9 mouse cellular contexts compared by ENCODE assay signal in the genomic region with DNA sequence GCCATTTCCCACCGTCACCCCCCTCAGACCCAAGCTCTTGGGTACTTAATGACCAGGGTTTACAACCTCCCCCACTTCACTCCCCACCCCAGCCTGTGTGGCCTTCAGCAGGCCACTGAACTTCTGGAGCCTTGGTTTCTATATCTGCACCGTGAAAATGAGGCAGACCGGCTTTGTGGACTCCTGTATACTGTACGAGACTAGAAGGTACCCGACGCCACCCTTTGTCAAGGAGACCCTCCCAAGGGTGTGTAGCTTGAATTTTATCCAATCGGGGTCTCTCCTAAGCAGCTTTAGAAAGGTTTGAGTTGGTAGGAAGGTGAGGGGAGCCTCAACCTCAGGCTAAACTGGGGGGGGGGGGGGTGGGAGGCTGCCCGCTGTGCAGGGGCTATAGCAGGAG. TPM values are rescaled to one million over a fixed set of nuclear protein-coding genes. Genes with fewer than 3 reads are reported as not detected.
A peak's percentile ranks its signal among the peaks of the same experiment; 100 is the strongest.
DNase-seq lines count a peak whose midpoint lies in the region; ATAC-seq and TF ChIP-seq lines count a peak whose summit lies in the region.
"Had no signal": no experiment of that assay in that cellular context is flagged by ENCODE, and none has a peak within 500 bp of the region (broad histone marks: within the 10 kb centered on the region; RNA-seq: fewer than 3 reads in every experiment).

No protein-coding gene starts in this region.

- H3K36me3 ChIP-seq in heart, postnatal 0 days (replicated peaks; ENCODE audit: control insufficient read depth, insufficient read depth, low read length) = no peaks in the 10 kb centered on the region
- no peaks in the 10 kb centered on the region for H3K36me3 ChIP-seq in embryonic facial prominence, embryonic 13.5 days
- H3K36me3 ChIP-seq in hindbrain, postnatal 0 days (ENCODE audit: insufficient read depth, low read length) = no peaks in the 10 kb centered on the region
- no peaks in the 10 kb centered on the region for H3K36me3 ChIP-seq in midbrain, embryonic 16.5 days (ENCODE audit: control insufficient read depth, insufficient read depth, low read length)
- H3K36me3 ChIP-seq in thymus, adult 2 months (ENCODE audit: control insufficient read depth, insufficient read depth, low read length) = no peaks in the 10 kb centered on the region

- intact Hi-C loops in heart, postnatal 14 days (cut with DNase I) = no loop called here
- intact Hi-C loops in gastrocnemius, postnatal 14 days (cut with DNase I; ENCODE audit: low total_unique reads) = no loop called here

- 0 out of 2 replicates have a peak, but pooled peaks cover 6% of the 10 kb centered on the region for H3K27me3 ChIP-seq in heart, postnatal 0 days (ENCODE audit: control insufficient read depth, insufficient read depth, low read length)
- H3K27me3 ChIP-seq in embryonic facial prominence, embryonic 13.5 days = peaks cover 77% of the 10 kb centered on the region
- H3K27me3 ChIP-seq in hindbrain, postnatal 0 days (ENCODE audit: insufficient read depth, low read length) = no peaks in the 10 kb centered on the region
- no peaks in the 10 kb centered on the region for H3K27me3 ChIP-seq in midbrain, embryonic 16.5 days (ENCODE audit: control insufficient read depth, insufficient read depth, low read depth, low read length)
- no peaks in the 10 kb centered on the region for H3K27me3 ChIP-seq in thymus, adult 2 months (ENCODE audit: control insufficient read depth, insufficient read depth, low read length)

- WGBS in heart, postnatal 0 days = 29% methylated on average over 8 of the region's 8 CpGs
- WGBS in embryonic facial prominence, embryonic 13.5 days = 17% methylated on average over 8 of the region's 8 CpGs
- 20% methylated on average over 8 of the region's 8 CpGs for WGBS in hindbrain, postnatal 0 days
- WGBS in midbrain, embryonic 16.5 days = 21% methylated on average over 8 of the region's 8 CpGs
- 45% methylated on average over 8 of the region's 8 CpGs for WGBS in thymus, adult 2 months

- no peak for TF ChIP-seq POLR2A in thymus, adult 2 months (IDR thresholded peaks at IDR 0.05; ENCODE audit: control insufficient read depth, extremely low read depth, insufficient read depth, low read length, poor library complexity)

- TF ChIP-seq EP300 in heart, postnatal 0 days (IDR thresholded peaks at IDR 0.05; ENCODE audit: low read depth) = no peak

- no peak overlapping the region for H3K4me3 ChIP-seq in heart, postnatal 0 days (ENCODE audit: low read depth, low read length)
- peak overlapping the region; percentile 12; the same call in 1 of the 2 replicates for H3K4me3 ChIP-seq in embryonic facial prominence, embryonic 13.5 days
- no peak overlapping the region for H3K4me3 ChIP-seq in hindbrain, postnatal 0 days (ENCODE audit: low read length)
- no peak overlapping the region for H3K4me3 ChIP-seq in midbrain, embryonic 16.5 days (ENCODE audit: low read depth, low read length)
- H3K4me3 ChIP-seq in thymus, adult 2 months (ENCODE audit: control insufficient read depth, insufficient read depth, low read length) = no peak overlapping the region

- H3K4me2 ChIP-seq in heart, postnatal 0 days (ENCODE audit: low read depth, low read length) = peak overlapping the region; percentile 40
- peak overlapping the region; percentile 52 for H3K4me2 ChIP-seq in embryonic facial prominence, embryonic 13.5 days
- H3K4me2 ChIP-seq in hindbrain, postnatal 0 days (ENCODE audit: low read depth, low read length) = peak overlapping the region; percentile 40
- peak overlapping the region; percentile 26 for H3K4me2 ChIP-seq in midbrain, embryonic 16.5 days (ENCODE audit: low read length)

- DNase-seq in heart, postnatal 0 days (ENCODE audit: low spot score) = no peak
- no peak for DNase-seq in heart, postnatal 14 days
- no peak for DNase-seq in hindbrain, postnatal 0 days (ENCODE audit: low spot score)
- no peak for DNase-seq in gastrocnemius, postnatal 14 days
- no peak for DNase-seq in thymus, adult 2 months
- no peak for DNase-seq in ovary, adult 18-20 months (ENCODE audit: low spot score)
- DNase-seq: thymus, postnatal 36 days had no signal

- no peak overlapping the region for H3K27ac ChIP-seq in heart, postnatal 0 days (ENCODE audit: low read depth)
- H3K27ac ChIP-seq in embryonic facial prominence, embryonic 13.5 days = 0 out of 2 replicates have a peak overlapping the region, but pooled peaks have one; percentile 22
- H3K27ac ChIP-seq in hindbrain, postnatal 0 days = no peak overlapping the region
- H3K27ac ChIP-seq in midbrain, embryonic 16.5 days (ENCODE audit: low read length) = no peak overlapping the region
- H3K27ac ChIP-seq in thymus, adult 2 months (ENCODE audit: control insufficient read depth, insufficient read depth, low read length) = no peak overlapping the region

- peaks cover 13% of the 10 kb centered on the region; the same call in 1 of the 2 replicates for H3K4me1 ChIP-seq in heart, postnatal 0 days (ENCODE audit: control insufficient read depth, insufficient read depth)
- H3K4me1 ChIP-seq in embryonic facial prominence, embryonic 13.5 days = peaks cover 23% of the 10 kb centered on the region
- H3K4me1 ChIP-seq in hindbrain, postnatal 0 days (ENCODE audit: insufficient read depth, low read length) = peaks cover 18% of the 10 kb centered on the region
- peaks cover 33% of the 10 kb centered on the region for H3K4me1 ChIP-seq in midbrain, embryonic 16.5 days (ENCODE audit: control insufficient read depth, insufficient read depth, low read length)
- no peaks in the 10 kb centered on the region for H3K4me1 ChIP-seq in thymus, adult 2 months (replicated peaks; ENCODE audit: control insufficient read depth, insufficient read depth, low read length)

- no peak overlapping the region for H3K9ac ChIP-seq in heart, postnatal 0 days (replicated peaks; ENCODE audit: low read depth, low read length)
- H3K9ac ChIP-seq in embryonic facial prominence, embryonic 13.5 days = 0 out of 2 replicates have a peak overlapping the region, but pooled peaks have one; percentile 49
- no peak overlapping the region for H3K9ac ChIP-seq in hindbrain, postnatal 0 days (replicated peaks; ENCODE audit: low read length)
- H3K9ac ChIP-seq in midbrain, embryonic 16.5 days (ENCODE audit: low read depth, low read length) = no peak overlapping the region

- ATAC-seq in heart, postnatal 0 days (ENCODE audit: insufficient read depth, low read depth) = no peak
- ATAC-seq in embryonic facial prominence, embryonic 13.5 days (ENCODE audit: insufficient number of reproducible peaks, insufficient read depth, low FRiP score, low TSS enrichment, low read depth) = no peak; the same call in 1 of the 2 replicates
- no peak for ATAC-seq in hindbrain, postnatal 0 days
- ATAC-seq in midbrain, embryonic 16.5 days = no peak

- no peaks in the 10 kb centered on the region for H3K9me3 ChIP-seq in heart, postnatal 0 days (replicated peaks; ENCODE audit: control insufficient read depth, low read length)
- no peaks in the 10 kb centered on the region for H3K9me3 ChIP-seq in embryonic facial prominence, embryonic 13.5 days
- no peaks in the 10 kb centered on the region for H3K9me3 ChIP-seq in hindbrain, postnatal 0 days (ENCODE audit: low read length)
- no peaks in the 10 kb centered on the region for H3K9me3 ChIP-seq in midbrain, embryonic 16.5 days (replicated peaks; ENCODE audit: control insufficient read depth, low read length, poor library complexity, severe bottlenecking)

- no peak for TF ChIP-seq CTCF in heart, postnatal 0 days (IDR thresholded peaks at IDR 0.05; ENCODE audit: low read depth)
- TF ChIP-seq CTCF in hindbrain, postnatal 0 days (IDR thresholded peaks at IDR 0.05; ENCODE audit: low read depth) = no peak
- TF ChIP-seq CTCF in thymus, adult 2 months (IDR thresholded peaks at IDR 0.05; ENCODE audit: borderline replicate concordance, control insufficient read depth, extremely low read depth, insufficient read depth, low read length, poor library complexity) = no peak

RNA-seq across cellular contexts. Expression of a gene that starts 55.2 kb away (rescaled TPM):
- total RNA-seq in heart, postnatal 0 days (2014; rRNA removed; ENCODE audit: low replicate concordance) = 13.9 and 33.7 TPM in 2 replicates
- polyA plus RNA-seq in heart, postnatal 0 days (2015; fragmentation: Nextera tagmentation; extraction: Ambion mirVana) = 21.5 and 21.9 TPM in 2 replicates
- total RNA-seq in heart, postnatal 14 days (2021) = 10 to 100 TPM; 16.6 to 22.8 TPM
- polyA plus RNA-seq in embryonic facial prominence, embryonic 13.5 days (2015; fragmentation: Nextera tagmentation; extraction: Ambion mirVana) = 10.3 and 10.4 TPM in 2 replicates
- 15.0 and 23.0 TPM in 2 replicates for total RNA-seq in hindbrain, postnatal 0 days (2014; rRNA removed)
- 17.1 and 20.9 TPM in 2 replicates for polyA plus RNA-seq in hindbrain, postnatal 0 days (2015; fragmentation: Nextera tagmentation; extraction: Ambion mirVana)
- 12.8 and 18.5 TPM in 2 replicates for polyA plus RNA-seq in midbrain, embryonic 16.5 days (2015; fragmentation: Nextera tagmentation; extraction: Ambion mirVana)
- total RNA-seq in gastrocnemius, postnatal 14 days (2021) = 1 to 10 TPM; 4.3 to 4.9 TPM
- polyA plus RNA-seq in thymus, adult 2 months (2012; rRNA removed) = 13.5 and 15.1 TPM in 2 replicates
